Mouse (Mus musculus) midbrain, embryonic 13.5 days (tissue): Measurements from ENCODE around the gene Gm47996. TPM values are rescaled to one million over a fixed set of nuclear protein-coding genes. Genes with fewer than 3 reads are reported as not detected.

ENCODE experiments used
- ATAC-seq: fragments of 200-750 bp; cut with Nextera tagmentation; 2 replicates; pipeline ENCODE4 v1.8.0; 2017; ENCODE audit warnings: mild to moderate bottlenecking, moderate TSS enrichment, moderate library complexity
- H3K27ac ChIP-seq: fragments of 300-500 bp; sonication (generic); 2 replicates; pipeline ENCODE4 v1.5.1; 2015; ENCODE audit warnings: inconsistent platforms, mild to moderate bottlenecking, moderate library complexity
- H3K27me3 ChIP-seq: fragments of 300-500 bp; sonication (generic); 2 replicates; pipeline ENCODE4 v1.6.1; 2015; ENCODE audit warnings: mild to moderate bottlenecking, inconsistent platforms
- H3K36me3 ChIP-seq: fragments of 300-500 bp; sonication (generic); 2 replicates; pipeline ENCODE4 v1.6.1; 2015; ENCODE audit warnings: mild to moderate bottlenecking, inconsistent platforms
- H3K4me1 ChIP-seq: fragments of 300-500 bp; sonication (generic); replicated peaks from 2 replicates; pipeline ENCODE4 v1.6.1; 2015; ENCODE audit warnings: inconsistent platforms
- H3K4me2 ChIP-seq: fragments of 300-500 bp; sonication (generic); replicated peaks from 2 replicates; pipeline ENCODE4 v1.6.1; 2015; ENCODE audit warnings: moderate library complexity, mild to moderate bottlenecking, inconsistent platforms
- H3K4me3 ChIP-seq: fragments of 300-500 bp; sonication (generic); replicated peaks from 2 replicates; pipeline ENCODE4 v1.5.1; 2015; ENCODE audit warnings: mild to moderate bottlenecking, inconsistent platforms
- H3K9ac ChIP-seq: fragments of 300-500 bp; sonication (generic); replicated peaks from 2 replicates; pipeline ENCODE4 v1.6.1; 2015; ENCODE audit warnings: mild to moderate bottlenecking, inconsistent platforms
- H3K9me3 ChIP-seq: fragments of 300-500 bp; sonication (generic); 2 replicates; pipeline ENCODE4 v1.6.1; 2016; ENCODE audit warnings: mild to moderate bottlenecking, inconsistent platforms
- WGBS: fragments of 180-500 bp; shearing (Covaris S2); methylation state at CpG from one replicate; pipeline ENCODE4 v1.1.7; 2015; 5-methylcytosine and 5-hydroxymethylcytosine counted together
- polyA plus RNA-seq: library from polyadenylated mRNA; unstranded; fragments of >200 nt; fragmentation: Nextera tagmentation; extraction: Ambion mirVana; gene quantifications from 2 replicates; pipeline ENCODE4 v1.2.1, GENCODE M21; 2015

The Gm47996 gene
- polyA plus RNA-seq, 1 experiment from 2014 or later = not detected

GRCm38 (mm10) chr1:151255422-151255821 is 45.5 kb downstream of the Gm47996 start:
- WGBS = 67% methylated on average over 5 of the region's 5 CpGs
- ATAC-seq = no peak
- Histone ChIP-seq H3K4me1 (0 out of 2 replicates have a peak, but pooled peaks cover 6% of the 10 kb centered on the region), H3K9ac (no peak overlapping the region), H3K4me3 (no peak overlapping the region), H3K4me2 (no peak overlapping the region), H3K27ac (no peak overlapping the region), H3K36me3 (no peaks in the 10 kb centered on the region), H3K27me3 (no peaks in the 10 kb centered on the region), H3K9me3 (no peaks in the 10 kb centered on the region)

- Histone ChIP-seq H3K4me2 (no peak overlapping the region), H3K9me3 (no peaks in the 10 kb centered on the region), H3K9ac (no peak overlapping the region), H3K36me3 (no peaks in the 10 kb centered on the region), H3K27me3 (no peaks in the 10 kb centered on the region), H3K27ac (no peak overlapping the region), H3K4me3 (no peak overlapping the region), H3K4me1 (0 out of 2 replicates have a peak, but pooled peaks cover 4% of the 10 kb centered on the region)
- no peak for ATAC-seq
- 70% methylated on average over 14 of the region's 14 CpGs for WGBS
These were observed 48.4 kb downstream of the Gm47996 start for GRCm38 (mm10) chr1:151258090-151258954.

GRCm38 (mm10) chr1:151259061-151259460 is 49.1 kb downstream of the Gm47996 start:
- Histone ChIP-seq H3K27me3 (no peaks in the 10 kb centered on the region), H3K4me2 (no peak overlapping the region), H3K9ac (no peak overlapping the region), H3K9me3 (no peaks in the 10 kb centered on the region), H3K27ac (no peak overlapping the region), H3K4me3 (no peak overlapping the region), H3K36me3 (no peaks in the 10 kb centered on the region), H3K4me1 (0 out of 2 replicates have a peak, but pooled peaks cover 4% of the 10 kb centered on the region)
- ATAC-seq = no peak
- WGBS = 31% methylated on average over 8 of the region's 8 CpGs

Other genes with a start within 250 kb of the Gm47996 start
- gene Hmcn1, start 216.7 kb upstream of the Gm47996 start, polyA plus RNA-seq = 1.3 and 1.4 TPM in 2 replicates
- gene Gm47985, start 27.6 kb upstream of the Gm47996 start, polyA plus RNA-seq = 0.11 and 0.19 TPM in 2 replicates
- gene Gm8947, start 17.8 kb upstream of the Gm47996 start, polyA plus RNA-seq = not detected in 2 replicates
- gene Gm47995, start 11.7 kb upstream of the Gm47996 start, polyA plus RNA-seq = not detected in 2 replicates
- not detected in 2 replicates for gene 3110040M04Rik, start 6.0 kb upstream of the Gm47996 start, polyA plus RNA-seq
- gene Ivns1abp, start 134.3 kb downstream of the Gm47996 start, polyA plus RNA-seq = 304 and 319 TPM in 2 replicates
- gene Swt1, start 218.3 kb downstream of the Gm47996 start, polyA plus RNA-seq = 21.4 and 27.8 TPM in 2 replicates
- 51.8 and 56.0 TPM in 2 replicates for gene Trmt1l, start 218.4 kb downstream of the Gm47996 start, polyA plus RNA-seq